Mouse (Mus musculus): Measurements from ENCODE around the gene Banp.

The Banp gene

GRCm38 (mm10) chr8:122018046-122018831 is 68.7 kb downstream of the Banp start:
- peak in 1 of 2 experiments; percentile 37 for DNase-seq (ENCODE audit: low spot score in 2 of 2)

GRCm38 (mm10) chr8:122019162-122019561 is 69.6 kb downstream of the Banp start:
- no peak for DNase-seq (ENCODE audit: low spot score in 2 of 2)

GRCm38 (mm10) chr8:122020050-122020771 is 70.7 kb downstream of the Banp start:
- DNase-seq (ENCODE audit: low spot score in 2 of 2): no peak

GRCm38 (mm10) chr8:122021725-122022124 is 72.2 kb downstream of the Banp start:
- no peak for DNase-seq (ENCODE audit: low spot score in 2 of 2)

GRCm38 (mm10) chr8:122022274-122022673 is 72.7 kb downstream of the Banp start:
- no peak for DNase-seq (ENCODE audit: low spot score in 2 of 2)

- no peak for DNase-seq (ENCODE audit: low spot score in 2 of 2)
Measured at GRCm38 (mm10) chr8:122022705-122023104, 73.2 kb downstream of the Banp start.

GRCm38 (mm10) chr8:122025546-122025945 is 76.0 kb downstream of the Banp start:
- no peak for DNase-seq (ENCODE audit: low spot score in 2 of 2)

- DNase-seq (ENCODE audit: low spot score in 2 of 2): no peak
Measured at GRCm38 (mm10) chr8:122028116-122028515, 78.6 kb downstream of the Banp start.

- DNase-seq (ENCODE audit: low spot score in 2 of 2): no peak
Measured at GRCm38 (mm10) chr8:122030965-122031364, 81.4 kb downstream of the Banp start.

- DNase-seq (ENCODE audit: low spot score in 2 of 2): no peak
Measured at GRCm38 (mm10) chr8:122032741-122033140, 83.2 kb downstream of the Banp start.

GRCm38 (mm10) chr8:122035543-122035942 is 86.0 kb downstream of the Banp start:
- DNase-seq (ENCODE audit: low spot score in 2 of 2): no peak

- no peak for DNase-seq (ENCODE audit: low spot score in 2 of 2)
Measured at GRCm38 (mm10) chr8:122036325-122036724, 86.8 kb downstream of the Banp start.

GRCm38 (mm10) chr8:122037279-122037678 is 87.7 kb downstream of the Banp start:
- no peak for DNase-seq (ENCODE audit: low spot score in 2 of 2)

- no peak for DNase-seq (ENCODE audit: low spot score in 2 of 2)
Measured at GRCm38 (mm10) chr8:122038076-122038475, 88.5 kb downstream of the Banp start.

- DNase-seq (ENCODE audit: low spot score in 2 of 2): no peak
Measured at GRCm38 (mm10) chr8:122039452-122039851, 89.9 kb downstream of the Banp start.

GRCm38 (mm10) chr8:122047206-122047870 is 97.8 kb downstream of the Banp start:
- no peak for DNase-seq (ENCODE audit: low spot score in 2 of 2)

GRCm38 (mm10) chr8:122049266-122049665 is 99.7 kb downstream of the Banp start:
- DNase-seq (ENCODE audit: low spot score in 2 of 2): no peak

GRCm38 (mm10) chr8:122049923-122050322 is 100.4 kb downstream of the Banp start:
- DNase-seq (ENCODE audit: low spot score in 2 of 2): no peak

GRCm38 (mm10) chr8:122050620-122051019 is 101.1 kb downstream of the Banp start:
- DNase-seq (ENCODE audit: low spot score in 2 of 2): no peak

- DNase-seq (ENCODE audit: low spot score in 2 of 2): no peak
Measured at GRCm38 (mm10) chr8:122055321-122055720, 105.8 kb downstream of the Banp start.

- no peak for DNase-seq (ENCODE audit: low spot score in 2 of 2)
Measured at GRCm38 (mm10) chr8:122056113-122056512, 106.6 kb downstream of the Banp start.

- no peak for DNase-seq (ENCODE audit: low spot score in 2 of 2)
Measured at GRCm38 (mm10) chr8:122056882-122057281, 107.3 kb downstream of the Banp start.

GRCm38 (mm10) chr8:122058510-122058909 is 109.0 kb downstream of the Banp start:
- DNase-seq (ENCODE audit: low spot score in 2 of 2): no peak

All from right cerebral cortex, adult 2 months (tissue).